Mouse (Mus musculus) right cerebral cortex, postnatal 14 days (tissue): ENCODE data around the gene Cyp2d11.

Experiments
- DNase-seq: peaks from one replicate; pipeline ENCODE4 v3.0.0; 2022

Gene Cyp2d11

GRCm38 (mm10) chr15:82350349-82350748 lies 43.5 kb downstream of the Cyp2d11 start:
- DNase-seq = no peak

- DNase-seq = no peak
Measured at GRCm38 (mm10) chr15:82348999-82349341, 44.9 kb downstream of the Cyp2d11 start.

DNA sequence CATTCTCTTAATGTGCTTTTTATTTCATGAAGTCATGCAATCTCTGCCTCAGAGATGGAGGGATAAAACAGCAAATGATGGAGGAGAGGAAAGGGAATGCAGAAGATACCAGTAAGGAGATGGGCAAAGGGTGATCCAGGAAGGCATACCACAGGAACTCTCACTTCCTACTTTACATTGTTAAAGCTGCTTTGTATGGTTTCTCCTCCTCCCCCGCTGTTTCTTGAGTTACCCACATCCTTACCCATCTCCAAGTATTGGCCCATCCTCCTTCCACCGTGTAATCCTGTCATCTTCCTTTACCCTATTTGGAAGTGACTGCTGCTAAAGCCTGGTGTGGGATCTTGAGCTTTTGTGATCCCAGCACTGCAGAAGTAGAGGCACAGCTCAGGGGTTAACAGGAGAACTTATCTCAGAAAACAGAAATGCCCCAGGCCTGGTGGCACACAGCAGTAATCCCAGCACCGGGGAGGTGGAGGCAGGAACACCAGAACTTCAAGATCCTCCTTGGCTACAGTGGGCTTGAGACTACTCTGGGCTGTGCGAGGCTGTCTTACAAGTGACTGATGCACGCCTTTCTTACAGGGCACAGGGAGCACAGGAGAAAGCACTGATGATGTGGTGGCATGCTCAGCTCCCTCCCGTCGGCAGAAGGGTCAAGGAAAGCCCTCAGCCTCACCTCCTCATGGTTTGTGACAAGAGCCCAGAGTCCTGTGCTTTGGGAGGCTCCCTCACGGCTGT lies 45.4 kb downstream of the Cyp2d11 start:
- DNase-seq = no peak

DNA sequence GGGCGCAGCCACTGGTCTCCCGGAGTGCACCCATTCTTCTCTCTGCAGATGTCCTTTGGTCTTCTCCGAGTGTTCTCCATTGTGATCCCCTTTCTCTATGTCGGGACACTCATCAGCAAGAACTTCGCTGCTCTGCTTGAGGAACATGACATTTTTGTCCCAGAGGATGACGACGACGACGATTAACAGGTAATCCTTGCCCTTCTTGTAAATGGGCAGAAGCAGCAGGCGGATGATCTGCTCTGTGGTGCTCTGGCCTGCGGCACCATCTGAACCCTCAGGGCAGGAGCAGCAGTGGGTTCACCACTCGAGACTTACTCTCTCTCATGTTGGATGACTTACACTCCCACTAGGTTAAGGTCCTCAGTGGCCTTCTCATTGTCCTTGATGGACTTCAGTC lies 46.0 kb downstream of the Cyp2d11 start:
- DNase-seq = no peak

- DNase-seq = no peak
Measured at GRCm38 (mm10) chr15:82347303-82347676, 46.5 kb downstream of the Cyp2d11 start.

GRCm38 (mm10) chr15:82346580-82347302 lies 47.1 kb downstream of the Cyp2d11 start:
- no peak for DNase-seq

GRCm38 (mm10) chr15:82345820-82346470 lies 47.9 kb downstream of the Cyp2d11 start:
- peak; percentile 97 for DNase-seq

GRCm38 (mm10) chr15:82344971-82345370 lies 48.9 kb downstream of the Cyp2d11 start:
- DNase-seq = no peak

- DNase-seq = no peak
Measured at GRCm38 (mm10) chr15:82343368-82344287, 50.2 kb downstream of the Cyp2d11 start.

DNA sequence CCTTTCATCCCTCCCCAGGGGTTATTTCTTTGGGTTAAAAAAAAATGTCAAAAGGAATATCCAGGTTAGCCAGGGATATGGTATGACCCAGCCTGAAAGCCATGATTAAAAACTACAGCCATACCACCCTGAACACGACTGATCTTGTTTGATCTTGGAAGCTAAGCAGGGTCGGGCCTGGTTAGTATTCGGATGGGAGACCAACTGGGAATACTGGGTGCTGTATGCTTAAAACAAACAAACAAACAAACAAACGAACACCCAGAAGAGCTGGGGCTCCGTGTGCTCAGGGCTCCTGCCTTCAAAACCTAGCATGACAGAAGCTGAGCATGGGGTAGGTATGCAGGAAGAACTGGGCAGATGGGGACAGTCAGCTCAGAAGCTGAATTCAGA lies 51.3 kb downstream of the Cyp2d11 start:
- DNase-seq = no peak

DNA sequence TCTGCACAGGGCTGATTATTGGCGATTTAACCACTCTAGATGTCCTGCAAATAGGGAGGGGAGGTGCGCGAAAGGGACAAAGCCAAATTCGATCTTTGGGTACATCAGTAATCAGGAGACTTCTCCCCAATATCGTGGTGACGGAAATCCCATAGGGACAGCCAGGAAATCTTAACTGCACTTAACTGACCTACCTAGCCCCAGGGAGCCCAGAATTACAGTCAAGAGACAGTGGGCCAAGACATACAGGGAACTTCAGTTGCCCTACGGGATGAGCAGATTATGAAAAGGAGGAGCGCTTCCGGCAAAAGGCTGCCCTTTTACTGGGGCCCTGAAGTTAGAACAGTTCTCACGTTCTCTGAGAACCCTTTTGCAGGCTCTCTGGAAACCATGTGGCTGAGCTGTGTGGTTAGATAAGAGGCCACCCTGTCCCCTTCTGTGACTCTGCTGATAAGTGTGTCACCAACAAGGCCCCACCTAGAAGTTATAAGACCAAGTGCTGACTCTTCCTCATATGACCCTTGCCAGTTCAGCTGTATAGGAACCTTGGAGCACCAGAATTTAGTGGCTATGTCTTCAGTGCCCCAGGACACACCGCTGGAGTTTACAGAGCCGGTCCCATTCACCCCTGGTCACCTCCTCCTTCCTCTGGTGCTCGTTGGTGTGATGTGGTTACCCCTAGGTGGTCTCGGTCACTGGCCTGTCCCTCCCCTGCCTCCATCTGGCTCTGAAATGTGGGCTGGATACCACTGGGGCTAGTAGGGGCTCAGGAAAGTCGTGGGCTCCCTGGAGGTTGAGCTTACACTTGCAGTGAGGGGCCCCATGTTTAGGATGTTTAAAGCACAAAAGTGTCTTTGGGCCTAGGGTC lies 51.9 kb downstream of the Cyp2d11 start:
- no peak for DNase-seq

DNA sequence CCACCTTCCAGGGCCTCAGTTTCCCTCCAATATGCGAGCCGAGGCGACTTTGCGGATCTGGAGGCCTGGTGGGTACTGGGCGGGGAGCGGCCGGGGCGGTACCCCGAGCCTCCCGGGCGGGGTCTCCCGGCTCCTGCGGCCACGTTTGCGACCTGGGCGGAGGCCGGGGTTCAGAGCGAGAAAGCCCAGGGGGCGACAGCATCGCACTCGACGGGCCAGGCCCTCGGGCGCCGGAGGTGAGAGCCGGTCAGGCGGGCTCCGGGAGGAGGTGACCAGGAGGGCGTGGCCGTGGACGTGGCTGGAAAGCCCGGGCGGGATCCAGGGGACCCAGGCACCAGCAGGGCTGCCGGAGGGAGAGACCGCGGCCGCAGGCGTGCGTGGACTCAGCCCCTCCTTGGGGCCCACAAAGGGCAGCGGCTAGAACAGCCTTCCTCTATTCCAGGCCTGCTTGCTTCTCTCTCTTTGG lies 52.8 kb downstream of the Cyp2d11 start:
- DNase-seq = no peak

GRCm38 (mm10) chr15:82340414-82341035 lies 53.3 kb downstream of the Cyp2d11 start:
- DNase-seq = no peak

DNA sequence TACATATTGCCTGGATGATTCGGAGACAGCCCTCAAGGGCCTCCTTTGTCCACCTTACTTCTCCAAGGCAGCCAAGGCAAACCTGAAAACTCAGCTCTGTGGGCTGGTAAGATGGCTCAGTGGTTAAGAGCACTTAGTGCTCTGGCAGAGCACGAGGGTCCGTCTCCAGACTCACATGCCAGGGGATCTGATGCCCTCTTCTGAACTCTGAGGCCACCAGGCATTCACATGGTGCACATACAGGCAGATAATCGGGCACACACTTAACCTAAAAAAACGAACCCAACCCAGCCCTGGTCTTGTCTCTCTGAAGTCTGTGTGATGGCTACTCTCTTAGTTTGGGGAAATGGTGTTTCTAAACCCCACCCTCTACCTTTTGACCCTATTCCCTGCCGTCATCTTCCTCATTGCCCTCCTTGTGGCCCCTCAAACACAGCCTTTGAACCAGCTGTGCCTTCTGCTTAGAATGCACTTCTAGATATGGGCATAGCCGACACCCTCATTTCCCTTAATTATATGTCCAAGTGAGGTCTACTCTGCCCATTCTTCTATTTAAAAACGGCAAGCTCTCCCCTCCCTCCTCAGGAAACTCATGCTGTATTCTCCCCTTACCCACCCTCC lies 54.1 kb downstream of the Cyp2d11 start:
- DNase-seq = no peak
